Mouse (Mus musculus) C2C12 (cell line): Measurements from ENCODE around the gene Spon1. TPM values are rescaled to one million over a fixed set of nuclear protein-coding genes. Genes with fewer than 3 reads are reported as not detected.

Source experiments
- H3K27me3 ChIP-seq: one replicate; pipeline ENCODE4 v1.6.1; 2011; ENCODE audit not compliant: control insufficient read depth, insufficient read depth, insufficient read length
- H3K36me3 ChIP-seq: one replicate; pipeline ENCODE4 v1.6.1; 2011; ENCODE audit not compliant: control insufficient read depth, insufficient read depth
- H3K4me3 ChIP-seq: one replicate; pipeline ENCODE4 v1.5.1; 2011; ENCODE audit warnings: mild to moderate bottlenecking, control low read depth; ENCODE audit not compliant: poor library complexity, insufficient read depth, severe bottlenecking
- H3K79me2 ChIP-seq: one replicate; pipeline ENCODE4 v1.6.1; 2011; ENCODE audit not compliant: control insufficient read depth, insufficient read depth
- H3K79me3 ChIP-seq: one replicate; pipeline ENCODE4 v1.6.1; 2011; ENCODE audit warnings: low read depth, control low read depth
- H3ac ChIP-seq: one replicate; pipeline ENCODE3; 2011; ENCODE audit warnings: low read depth; ENCODE audit not compliant: control insufficient read depth, insufficient read length
- CEBPB ChIP-seq: IDR thresholded peaks from one replicate; pipeline ENCODE4 v1.6.1; 2011; ENCODE audit warnings: low read depth, mild to moderate bottlenecking, control low read depth, moderate library complexity
- CTCF ChIP-seq: IDR thresholded peaks from one replicate; pipeline ENCODE4 v1.5.1; 2011; ENCODE audit not compliant: control insufficient read depth, insufficient read depth, insufficient read length
- FOSL1 ChIP-seq: IDR thresholded peaks from one replicate; pipeline ENCODE4 v1.8.0; 2011; ENCODE audit warnings: mild to moderate bottlenecking, low read length; ENCODE audit not compliant: poor library complexity, insufficient read depth, severe bottlenecking
- MAX ChIP-seq: IDR thresholded peaks from one replicate; pipeline ENCODE4 v1.6.1; 2011; ENCODE audit warnings: mild to moderate bottlenecking, control low read depth
- MYOD1 ChIP-seq: IDR thresholded peaks from one replicate; pipeline ENCODE4 v1.6.1; 2011; ENCODE audit warnings: low read depth; ENCODE audit not compliant: control insufficient read depth, insufficient read length
- MYOG ChIP-seq: IDR thresholded peaks from one replicate; pipeline ENCODE4 v1.6.1; 2011; ENCODE audit not compliant: control insufficient read depth, insufficient read length; ENCODE audit errors: extremely low read depth
- USF1 ChIP-seq: IDR thresholded peaks from one replicate; pipeline ENCODE4 v1.6.1; 2011; ENCODE audit warnings: low read depth, mild to moderate bottlenecking, control low read depth, moderate library complexity
- polyA plus RNA-seq: library from polyadenylated mRNA; unstranded; fragments of >200 nt; fragmentation: generic; extraction: Trizol; gene quantifications from one replicate; pipeline ENCODE4 v1.2.1, GENCODE M21; 2012; ENCODE audit warnings: missing spikeins

Spon1 gene
- polyA plus RNA-seq, 1 experiment = 0.06 TPM

DNA sequence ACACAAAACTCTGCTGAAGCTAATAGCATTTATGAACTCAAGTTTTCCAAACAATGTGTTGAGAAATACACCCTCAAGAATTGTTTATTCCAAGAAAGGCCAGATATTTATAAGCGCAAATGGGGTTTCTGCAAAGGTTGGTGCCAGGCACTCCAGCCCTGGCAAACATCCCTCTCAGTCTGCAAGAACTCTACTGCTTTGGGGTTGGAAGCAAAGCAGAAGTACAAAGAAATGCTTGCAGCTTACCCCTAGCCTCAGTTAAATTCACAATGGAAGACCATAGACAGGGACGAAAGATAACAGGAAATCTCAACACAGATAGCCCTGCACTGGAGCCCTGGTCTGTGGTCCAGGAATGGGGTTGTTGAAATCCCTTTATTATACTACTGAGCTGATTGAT, 135.7 kb downstream of the Spon1 start:
- Histone ChIP-seq H3K79me3 (no peaks in the 10 kb centered on the region), H3ac (no peak overlapping the region), H3K36me3 (no peaks in the 10 kb centered on the region), H3K4me3 (no peak overlapping the region), H3K79me2 (no peaks in the 10 kb centered on the region), H3K27me3 (no peaks in the 10 kb centered on the region)
- TF ChIP-seq CTCF = no peak
- no peak for TF ChIP-seq MYOD1
- no peak for TF ChIP-seq USF1
- no peak for TF ChIP-seq MYOG
- no peak for TF ChIP-seq MAX
- no peak for TF ChIP-seq CEBPB
- no peak for TF ChIP-seq FOSL1

DNA sequence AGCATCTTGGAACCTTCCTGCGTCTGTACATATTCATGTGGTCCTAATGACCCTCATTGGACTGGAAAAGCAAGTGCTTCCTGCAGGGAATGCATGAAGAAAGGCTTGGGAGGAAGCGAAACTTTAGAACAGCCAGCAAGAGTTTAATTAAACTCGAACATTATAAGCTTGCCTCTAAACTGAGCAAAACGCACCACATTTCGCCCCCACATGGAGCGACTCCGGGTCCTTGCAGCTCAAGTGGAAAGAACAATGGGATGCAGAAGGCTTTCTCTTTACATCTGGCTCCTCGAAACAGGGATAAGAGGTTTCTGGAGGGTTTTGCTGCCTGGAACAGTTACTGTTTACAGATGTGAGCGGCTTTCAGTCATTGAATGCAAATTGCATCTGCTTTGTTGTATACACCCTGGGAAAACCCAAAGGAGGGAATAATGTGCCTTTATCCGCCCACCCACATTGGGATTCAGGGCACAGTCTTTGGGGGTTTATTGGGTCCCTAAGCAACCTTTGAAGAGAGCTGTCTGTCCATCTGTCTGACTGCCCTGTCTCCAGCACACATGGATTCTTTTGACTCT, 136.2 kb downstream of the Spon1 start:
- H3K79me3 ChIP-seq = no peaks in the 10 kb centered on the region
- no peak overlapping the region for H3ac ChIP-seq
- no peaks in the 10 kb centered on the region for H3K79me2 ChIP-seq
- no peaks in the 10 kb centered on the region for H3K36me3 ChIP-seq
- TF ChIP-seq MYOD1 (no peak), CTCF (no peak), FOSL1 (no peak), USF1 (no peak), MYOG (no peak), CEBPB (no peak), MAX (no peak)
- no peak overlapping the region for H3K4me3 ChIP-seq
- no peaks in the 10 kb centered on the region for H3K27me3 ChIP-seq

DNA sequence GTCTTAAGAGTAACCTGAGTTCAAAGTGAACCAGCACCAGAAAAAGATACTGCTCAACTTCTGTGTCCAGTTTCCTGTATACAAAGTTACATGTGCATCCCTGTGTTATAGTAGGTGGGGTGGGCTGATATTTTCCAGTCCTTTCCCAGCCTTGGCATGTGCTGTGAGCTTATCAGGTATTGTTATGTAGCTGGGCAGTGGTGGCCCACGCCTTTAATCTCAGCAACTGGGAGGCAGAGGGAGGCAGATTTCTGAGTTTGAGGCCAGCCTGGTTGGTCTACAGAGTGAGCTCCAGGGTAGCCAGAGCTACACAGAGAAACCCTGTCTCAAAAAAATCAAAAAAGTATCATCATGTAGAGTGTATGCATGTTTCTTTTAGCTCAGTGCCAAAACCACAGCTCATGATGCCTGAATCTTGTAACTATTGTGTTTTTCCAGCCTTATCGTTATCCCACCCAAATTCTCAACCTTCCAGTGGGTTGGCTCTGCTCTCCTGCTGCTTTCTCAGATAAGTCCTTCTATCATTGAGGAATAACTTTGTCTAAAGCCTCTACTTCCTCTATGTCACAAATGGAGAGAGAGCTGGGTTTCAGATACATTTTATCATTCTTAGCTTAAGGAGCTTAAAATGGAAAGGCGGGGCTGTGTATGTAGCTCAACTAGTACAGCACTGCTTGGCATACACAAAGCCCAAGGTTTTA, 137.5 kb downstream of the Spon1 start:
- TF ChIP-seq MYOG (no peak), MAX (no peak)
- Histone ChIP-seq H3K27me3 (no peaks in the 10 kb centered on the region), H3ac (no peak overlapping the region), H3K36me3 (no peaks in the 10 kb centered on the region), H3K79me3 (no peaks in the 10 kb centered on the region), H3K79me2 (no peaks in the 10 kb centered on the region), H3K4me3 (no peak overlapping the region)

DNA sequence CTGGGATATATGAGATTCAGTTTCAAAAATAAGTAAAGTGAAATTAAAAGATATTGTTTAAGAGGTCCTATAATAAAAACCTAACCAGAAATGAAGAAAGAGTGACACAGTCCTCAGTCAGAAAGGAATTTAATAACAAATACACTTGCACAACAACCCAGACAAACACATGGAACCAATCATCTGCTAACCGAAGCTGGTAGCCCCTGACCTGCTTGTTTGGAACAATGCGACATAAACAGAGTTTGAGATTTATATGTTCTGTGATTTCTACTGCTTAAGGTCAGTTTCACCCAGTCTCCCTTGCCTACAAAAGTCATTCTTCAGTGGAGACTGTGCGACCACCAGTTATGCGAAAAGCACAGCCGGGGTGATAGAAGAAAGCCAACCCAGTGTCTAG, 138.1 kb downstream of the Spon1 start:
- H3K79me3 ChIP-seq = no peaks in the 10 kb centered on the region
- no peaks in the 10 kb centered on the region for H3K36me3 ChIP-seq
- H3K27me3 ChIP-seq = no peaks in the 10 kb centered on the region
- H3K79me2 ChIP-seq = no peaks in the 10 kb centered on the region
- TF ChIP-seq MYOD1 = no peak
- no peak for TF ChIP-seq MAX
- no peak for TF ChIP-seq CTCF
- TF ChIP-seq USF1 = no peak
- no peak for TF ChIP-seq CEBPB
- no peak for TF ChIP-seq FOSL1
- TF ChIP-seq MYOG = no peak
- no peak overlapping the region for H3ac ChIP-seq
- no peak overlapping the region for H3K4me3 ChIP-seq

- H3K27me3 ChIP-seq = no peaks in the 10 kb centered on the region
- H3ac ChIP-seq = no peak overlapping the region
- no peaks in the 10 kb centered on the region for H3K36me3 ChIP-seq
- no peak for TF ChIP-seq CEBPB
- TF ChIP-seq MYOG = no peak
- TF ChIP-seq USF1 = no peak
- no peak for TF ChIP-seq MYOD1
- H3K4me3 ChIP-seq = no peak overlapping the region
- no peaks in the 10 kb centered on the region for H3K79me3 ChIP-seq
- no peaks in the 10 kb centered on the region for H3K79me2 ChIP-seq
Observed at GRCm38 (mm10) chr7:113904348-113904895, 138.6 kb downstream of the Spon1 start.

DNA sequence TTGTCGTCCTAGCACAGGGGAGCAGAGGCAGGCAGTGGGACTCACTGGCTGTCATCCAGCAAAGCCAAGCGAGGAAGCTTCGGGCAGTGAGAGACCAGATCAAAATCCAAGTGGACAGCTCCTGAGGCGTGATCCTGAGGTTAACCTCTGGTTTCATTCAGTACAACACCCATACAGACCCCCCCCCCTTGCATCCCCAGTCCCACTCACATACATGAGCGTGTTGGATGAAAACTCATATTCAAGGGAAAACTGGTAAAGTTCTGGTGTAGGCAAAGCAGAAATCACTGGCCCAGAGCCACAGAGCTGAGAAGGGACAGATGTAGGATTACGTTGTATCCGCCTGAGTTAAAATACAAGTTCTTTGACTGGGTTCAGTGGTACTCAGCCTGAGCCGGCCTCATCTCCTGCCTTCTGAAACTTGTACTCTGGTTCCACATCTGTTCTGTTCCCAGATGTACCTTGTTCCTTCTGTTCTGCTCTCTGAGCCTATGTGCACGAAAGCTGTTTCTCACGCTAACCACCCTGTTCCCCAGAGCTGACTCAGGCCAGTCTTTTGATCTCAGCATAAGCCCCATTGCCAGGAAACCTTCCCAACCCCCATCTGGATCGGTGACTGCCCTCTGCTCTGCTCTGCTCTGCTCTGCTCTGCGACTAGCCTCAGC, 143.5 kb downstream of the Spon1 start:
- H3K27me3 ChIP-seq = no peaks in the 10 kb centered on the region
- TF ChIP-seq CEBPB (no peak), FOSL1 (no peak), MYOD1 (no peak), MAX (no peak), MYOG (no peak), USF1 (no peak), CTCF (no peak)
- H3ac ChIP-seq = no peak overlapping the region
- no peak overlapping the region for H3K4me3 ChIP-seq
- no peaks in the 10 kb centered on the region for H3K36me3 ChIP-seq
- no peaks in the 10 kb centered on the region for H3K79me3 ChIP-seq
- no peaks in the 10 kb centered on the region for H3K79me2 ChIP-seq
